Mouse (Mus musculus) MEL-GATA-1-ER (cell line): ENCODE results near the gene Uqcrfs1.
A peak's percentile ranks its signal among the peaks of the same experiment; 100 is the strongest.

Source experiments
- DNase-seq: peaks from one replicate; pipeline ENCODE4 v3.0.0-alpha.2; 2012; ENCODE audit warnings: low read depth; ENCODE audit errors: extremely low read depth

Uqcrfs1 gene

GRCm38 (mm10) chr13:30544856-30545604 is at the start of gene Uqcrfs1:
TSS of gene Uqcrfs1 (minus strand) at chr13:30545362.
- peak; percentile 81 for DNase-seq

- no peak for DNase-seq
Observed at GRCm38 (mm10) chr13:30585786-30586185, 40.6 kb upstream of the Uqcrfs1 start.

DNA sequence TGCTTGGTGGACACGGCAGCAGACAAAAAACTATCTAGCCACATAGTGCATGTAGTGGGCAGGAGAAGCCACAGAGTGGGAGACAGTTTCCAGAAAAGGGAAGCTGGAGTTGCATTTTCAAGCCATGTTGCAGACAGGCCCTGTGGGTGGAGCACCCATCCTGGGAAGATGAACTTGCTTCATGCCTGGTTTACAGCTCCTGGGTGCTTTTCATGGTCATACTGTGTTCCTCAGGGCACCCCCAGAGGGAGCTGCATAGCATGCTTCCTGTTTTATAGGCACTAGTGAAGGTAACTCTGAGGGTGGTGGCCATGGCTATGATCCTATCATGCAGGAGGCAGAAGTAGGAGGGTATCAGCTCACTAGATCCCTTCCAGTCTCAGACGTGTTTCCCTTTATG is 37.4 kb upstream of the Uqcrfs1 start:
- DNase-seq = no peak

DNA sequence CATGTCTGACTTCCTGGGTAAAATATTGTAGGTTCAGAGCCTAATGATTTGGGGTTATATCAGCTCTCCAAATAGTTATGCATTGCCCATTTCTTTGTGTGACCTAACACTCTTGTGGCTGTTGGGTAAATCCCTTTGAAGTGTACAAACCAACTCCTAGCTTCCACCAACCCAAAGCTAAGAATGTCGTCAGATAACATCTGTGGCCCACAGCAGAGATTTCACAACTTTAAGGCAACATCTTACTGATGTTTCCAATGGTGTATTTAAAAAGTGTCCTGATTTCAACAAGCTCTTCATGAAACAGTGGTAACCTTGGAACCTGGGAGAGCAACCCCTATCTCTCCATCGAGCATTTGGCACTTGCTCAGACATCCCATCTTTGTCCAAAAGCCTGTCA is 33.6 kb upstream of the Uqcrfs1 start:
- DNase-seq = no peak

DNA sequence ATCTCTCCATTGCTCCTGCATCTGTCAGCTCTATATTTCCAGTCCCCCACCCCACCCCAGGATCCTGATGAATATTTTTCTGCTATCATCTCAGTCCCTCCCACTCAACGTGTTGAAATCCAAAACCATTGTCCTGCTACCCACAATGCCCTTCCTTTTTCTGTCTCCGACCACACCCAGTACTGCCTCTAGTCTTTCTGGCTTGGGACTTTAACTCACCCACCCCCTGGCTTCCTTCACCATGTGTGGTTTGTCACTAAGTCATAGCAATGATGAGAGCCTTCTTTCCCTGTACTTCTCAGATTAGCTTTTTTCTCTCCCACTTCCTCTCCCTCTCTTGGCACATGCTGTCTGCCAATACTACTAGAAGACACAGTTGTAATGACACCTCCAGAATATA is 31.7 kb upstream of the Uqcrfs1 start:
- no peak for DNase-seq

- DNase-seq = no peak
Observed at GRCm38 (mm10) chr13:30572971-30573370, 27.8 kb upstream of the Uqcrfs1 start.

- DNase-seq = no peak
Observed at GRCm38 (mm10) chr13:30570182-30570581, 25.0 kb upstream of the Uqcrfs1 start.

- DNase-seq = no peak
Observed at GRCm38 (mm10) chr13:30567571-30567970, 22.4 kb upstream of the Uqcrfs1 start.

DNA sequence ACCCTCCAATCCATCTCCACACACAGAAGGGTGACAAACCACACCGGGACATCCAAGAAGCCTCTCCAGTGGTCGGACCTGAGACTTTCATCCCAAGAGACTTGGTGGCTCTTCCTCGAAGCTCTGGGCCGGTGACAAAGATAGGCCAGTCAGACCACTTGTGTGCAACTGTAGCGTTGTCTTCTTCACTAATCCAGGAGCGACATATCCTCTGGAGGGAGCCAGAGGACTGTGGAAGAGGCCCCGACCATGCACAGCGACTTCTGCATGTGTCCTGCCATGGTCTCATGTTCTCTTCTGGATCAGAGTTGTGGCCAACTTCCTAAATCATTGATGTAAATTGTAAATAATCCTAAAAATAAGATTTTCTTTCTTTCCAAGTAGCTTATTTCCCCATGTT is 21.6 kb upstream of the Uqcrfs1 start:
- no peak for DNase-seq

GRCm38 (mm10) chr13:30560603-30561002 is 15.4 kb upstream of the Uqcrfs1 start:
- DNase-seq = no peak

DNA sequence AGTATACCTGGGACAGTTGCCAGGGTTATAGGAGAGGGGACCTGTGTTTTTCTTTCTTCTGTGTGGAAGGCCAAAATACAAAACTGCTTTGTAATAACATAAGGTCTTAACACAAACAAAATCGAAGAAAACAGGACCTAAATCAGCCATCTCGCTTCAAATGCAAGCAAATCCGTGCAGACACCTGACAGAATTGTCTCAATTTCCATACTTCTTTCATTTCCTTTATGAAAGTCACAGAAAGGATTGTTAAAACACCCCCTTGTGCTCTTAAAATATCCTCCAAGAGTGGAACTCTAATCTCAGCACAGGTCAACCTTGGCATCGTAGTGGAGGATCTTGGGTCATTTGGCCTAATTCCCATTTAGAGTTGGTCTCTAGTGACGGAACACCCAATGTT is 14.9 kb upstream of the Uqcrfs1 start:
- no peak for DNase-seq

GRCm38 (mm10) chr13:30557751-30558150 is 12.6 kb upstream of the Uqcrfs1 start:
- DNase-seq = no peak

GRCm38 (mm10) chr13:30553051-30553587 is 8.0 kb upstream of the Uqcrfs1 start:
- no peak for DNase-seq

GRCm38 (mm10) chr13:30549339-30549738 is 4.2 kb upstream of the Uqcrfs1 start:
- DNase-seq = no peak

GRCm38 (mm10) chr13:30548835-30549234 is 3.7 kb upstream of the Uqcrfs1 start:
- DNase-seq = peak; percentile 77

GRCm38 (mm10) chr13:30530761-30531160 is 14.4 kb downstream of the Uqcrfs1 start:
- no peak for DNase-seq

- no peak for DNase-seq
Observed at GRCm38 (mm10) chr13:30524961-30525360, 20.2 kb downstream of the Uqcrfs1 start.

DNA sequence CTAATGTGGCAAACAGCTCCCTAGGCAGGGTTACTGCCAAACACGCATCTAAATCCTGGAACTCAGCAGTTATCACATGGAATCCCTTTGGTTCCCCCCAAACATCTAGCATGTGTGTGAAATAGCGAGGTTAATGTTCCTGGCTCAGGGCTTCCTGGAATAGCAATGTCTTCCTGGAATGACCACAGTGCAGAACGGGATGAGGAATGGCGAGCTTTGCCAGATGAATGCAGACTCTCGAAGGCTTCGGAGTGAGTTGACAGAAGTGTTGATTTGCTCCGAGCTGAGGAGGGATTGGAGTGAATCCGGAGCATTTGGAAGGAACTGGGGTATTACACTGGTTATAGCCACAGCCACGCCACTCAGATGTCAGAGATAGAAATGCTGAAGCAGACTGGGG is 21.2 kb downstream of the Uqcrfs1 start:
- no peak for DNase-seq

DNA sequence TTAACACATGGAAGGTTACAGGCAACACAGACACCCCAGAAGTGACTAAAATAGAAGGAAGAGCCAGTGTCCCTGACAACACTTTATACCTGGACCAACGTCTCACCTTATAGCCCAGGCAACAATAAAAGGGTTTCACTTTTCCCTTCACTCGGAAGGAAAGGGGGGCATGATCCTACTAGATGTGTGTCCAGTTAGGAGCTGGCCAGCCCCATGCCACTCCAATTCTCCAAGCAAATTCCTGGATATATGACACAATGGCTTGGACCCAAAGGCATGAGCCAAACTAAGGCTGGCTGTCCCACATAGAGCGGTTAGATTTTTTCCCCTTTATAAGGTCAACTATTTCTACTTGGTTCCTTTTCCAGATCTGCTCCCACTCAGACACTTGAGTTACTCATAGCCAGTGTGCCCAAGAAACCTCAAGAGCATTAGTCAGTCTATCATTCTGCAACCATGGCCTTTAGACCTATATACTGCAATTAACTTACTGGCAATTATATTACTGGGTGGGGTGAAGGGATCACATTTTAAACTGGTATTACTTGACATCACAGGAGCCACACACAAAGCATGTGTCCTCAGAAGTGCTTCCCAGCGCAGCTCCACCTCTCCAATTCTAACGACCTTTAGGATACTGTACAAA is 21.8 kb downstream of the Uqcrfs1 start:
- DNase-seq = no peak

GRCm38 (mm10) chr13:30521282-30521902 is 23.8 kb downstream of the Uqcrfs1 start:
- DNase-seq = no peak

DNA sequence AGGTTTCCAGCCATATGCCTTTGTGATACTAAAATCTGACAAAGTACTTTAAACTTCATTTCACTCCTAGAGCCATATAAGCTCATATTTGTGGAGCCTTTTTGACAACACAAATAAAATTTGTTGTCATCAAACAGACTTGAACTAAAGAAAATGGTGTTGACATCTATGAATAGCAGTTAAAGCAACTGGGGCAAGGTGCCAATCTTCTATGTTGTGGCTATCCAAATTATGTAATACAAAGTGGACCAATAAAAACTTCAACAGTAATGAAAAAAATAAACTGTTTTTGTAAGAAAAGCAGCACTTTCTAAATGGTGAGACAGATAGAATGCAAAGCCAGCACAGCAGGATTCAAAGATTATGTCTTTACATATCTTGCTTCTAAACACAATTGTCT is 27.0 kb downstream of the Uqcrfs1 start:
- no peak for DNase-seq

- DNase-seq = no peak
Observed at GRCm38 (mm10) chr13:30507651-30508050, 37.5 kb downstream of the Uqcrfs1 start.
